Mouse (Mus musculus): ENCODE measurements around the gene Phf7. TPM values are rescaled to one million over a fixed set of nuclear protein-coding genes. Genes with fewer than 3 reads are reported as not detected.

Phf7 gene
- polyA plus RNA-seq (2014; fragmentation: Illumina TruSeq; extraction: RNeasy Lipid Tissue Mini Kit (QIAGEN cat#74804); ENCODE audit: insufficient read depth, low read depth, low replicate concordance), result 5.0 TPM

DNA sequence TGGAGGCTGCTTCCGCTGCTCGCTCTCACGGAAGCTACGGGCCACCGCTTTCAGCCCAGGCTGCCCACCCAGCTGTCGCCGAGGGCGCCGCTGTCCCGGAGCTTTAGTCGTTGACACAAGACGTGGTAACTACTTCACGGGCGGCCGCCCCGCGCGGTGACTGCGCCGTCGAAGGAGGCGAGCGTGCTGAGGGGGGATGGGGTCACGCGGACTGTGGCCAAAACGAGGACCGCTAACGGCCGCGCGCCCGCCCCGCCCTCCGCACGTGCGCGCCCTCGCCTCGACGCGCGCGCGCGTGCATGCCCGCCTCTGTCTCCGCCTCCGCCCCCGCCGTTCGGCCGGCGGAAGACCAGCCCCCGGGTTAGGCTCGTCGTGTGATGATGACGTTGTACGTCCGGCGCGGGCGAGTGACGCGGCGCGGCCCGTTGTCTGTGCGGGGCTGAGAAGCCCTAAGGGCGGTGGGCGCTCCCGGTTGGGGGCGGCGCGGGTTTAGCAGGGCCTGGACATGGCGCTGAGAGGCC, at the start of gene Phf7, which contains the start of gene Bap1:
Phf7 (minus strand) TSS at position 234 of the 521 bp plus-strand sequence.
Bap1 (plus strand) TSS at position 367 of the 521 bp plus-strand sequence.

GRCm38 (mm10) chr14:31217666-31218065, 33.5 kb downstream of the Phf7 start, which contains the start of gene Sema3g:
Gene Sema3g, plus strand, starts transcription at chr14:31217860.

GRCm38 (mm10) chr14:31216846-31217245, 34.3 kb downstream of the Phf7 start, which contains the start of gene Nisch:
Gene Nisch, minus strand, starts transcription at chr14:31216946.

GRCm38 (mm10) chr14:31208084-31208483, 43.0 kb downstream of the Phf7 start, which contains the start of gene Tnnc1:
Gene Tnnc1, plus strand, starts transcription at chr14:31208312.

Other genes with a start within 250 kb of the Phf7 start
- gene Glt8d1, start 249.9 kb downstream of the Phf7 start, polyA plus RNA-seq (2014; fragmentation: Illumina TruSeq; extraction: RNeasy Lipid Tissue Mini Kit (QIAGEN cat#74804); ENCODE audit: insufficient read depth, low read depth, low replicate concordance), result 47.2 TPM
- 296 TPM for gene Spcs1, start 249.6 kb downstream of the Phf7 start, polyA plus RNA-seq (2014; fragmentation: Illumina TruSeq; extraction: RNeasy Lipid Tissue Mini Kit (QIAGEN cat#74804); ENCODE audit: insufficient read depth, low read depth, low replicate concordance)
- gene Pbrm1, start 232.2 kb downstream of the Phf7 start, polyA plus RNA-seq (2014; fragmentation: Illumina TruSeq; extraction: RNeasy Lipid Tissue Mini Kit (QIAGEN cat#74804); ENCODE audit: insufficient read depth, low read depth, low replicate concordance), result 10.1 TPM
- 24.8 TPM for gene Gnl3, start 232.2 kb downstream of the Phf7 start, polyA plus RNA-seq (2014; fragmentation: Illumina TruSeq; extraction: RNeasy Lipid Tissue Mini Kit (QIAGEN cat#74804); ENCODE audit: insufficient read depth, low read depth, low replicate concordance)
- gene Smim4, start 122.4 kb downstream of the Phf7 start, polyA plus RNA-seq (2014; fragmentation: Illumina TruSeq; extraction: RNeasy Lipid Tissue Mini Kit (QIAGEN cat#74804); ENCODE audit: insufficient read depth, low read depth, low replicate concordance), result 81.6 TPM
- gene Nt5dc2, start 120.3 kb downstream of the Phf7 start, polyA plus RNA-seq (2014; fragmentation: Illumina TruSeq; extraction: RNeasy Lipid Tissue Mini Kit (QIAGEN cat#74804); ENCODE audit: insufficient read depth, low read depth, low replicate concordance), result 48.3 TPM
- gene Stab1, start 82.7 kb downstream of the Phf7 start, polyA plus RNA-seq (2014; fragmentation: Illumina TruSeq; extraction: RNeasy Lipid Tissue Mini Kit (QIAGEN cat#74804); ENCODE audit: insufficient read depth, low read depth, low replicate concordance), result 34.1 TPM
- gene Tnnc1, start 43.0 kb downstream of the Phf7 start, polyA plus RNA-seq (2014; fragmentation: Illumina TruSeq; extraction: RNeasy Lipid Tissue Mini Kit (QIAGEN cat#74804); ENCODE audit: insufficient read depth, low read depth, low replicate concordance), result 76.0 TPM
- 81.2 TPM for gene Nisch, start 34.4 kb downstream of the Phf7 start, polyA plus RNA-seq (2014; fragmentation: Illumina TruSeq; extraction: RNeasy Lipid Tissue Mini Kit (QIAGEN cat#74804); ENCODE audit: insufficient read depth, low read depth, low replicate concordance)
- gene Sema3g, start 33.5 kb downstream of the Phf7 start, polyA plus RNA-seq (2014; fragmentation: Illumina TruSeq; extraction: RNeasy Lipid Tissue Mini Kit (QIAGEN cat#74804); ENCODE audit: insufficient read depth, low read depth, low replicate concordance), result 65.0 TPM
- 25.0 TPM for gene Bap1, start 133 bp upstream of the Phf7 start, polyA plus RNA-seq (2014; fragmentation: Illumina TruSeq; extraction: RNeasy Lipid Tissue Mini Kit (QIAGEN cat#74804); ENCODE audit: insufficient read depth, low read depth, low replicate concordance)
- 0.99 TPM for gene Dnah1, start 72.6 kb upstream of the Phf7 start, polyA plus RNA-seq (2014; fragmentation: Illumina TruSeq; extraction: RNeasy Lipid Tissue Mini Kit (QIAGEN cat#74804); ENCODE audit: insufficient read depth, low read depth, low replicate concordance)
- 14.6 TPM for gene Capn7, start 85.3 kb upstream of the Phf7 start, polyA plus RNA-seq (2014; fragmentation: Illumina TruSeq; extraction: RNeasy Lipid Tissue Mini Kit (QIAGEN cat#74804); ENCODE audit: insufficient read depth, low read depth, low replicate concordance)
- 43.7 TPM for gene Sh3bp5, start 184.8 kb upstream of the Phf7 start, polyA plus RNA-seq (2014; fragmentation: Illumina TruSeq; extraction: RNeasy Lipid Tissue Mini Kit (QIAGEN cat#74804); ENCODE audit: insufficient read depth, low read depth, low replicate concordance)
- gene Eaf1, start 243.1 kb upstream of the Phf7 start, polyA plus RNA-seq (2014; fragmentation: Illumina TruSeq; extraction: RNeasy Lipid Tissue Mini Kit (QIAGEN cat#74804); ENCODE audit: insufficient read depth, low read depth, low replicate concordance), result 13.1 TPM
- gene Mettl6, start 243.7 kb upstream of the Phf7 start, polyA plus RNA-seq (2014; fragmentation: Illumina TruSeq; extraction: RNeasy Lipid Tissue Mini Kit (QIAGEN cat#74804); ENCODE audit: insufficient read depth, low read depth, low replicate concordance), result 17.1 TPM

All from lung, adult 10 weeks (tissue).